Mouse (Mus musculus): ENCODE data around the gene Rnaset2a.
"Not testable (repeated sequence)": the region's sequence is repeated elsewhere in the genome, so short reads cannot be mapped to it uniquely, and the experiment has no call there.

- not testable (repeated sequence) for TF ChIP-seq POLR2A (IDR thresholded peaks at IDR 0.05; ENCODE audit: borderline replicate concordance, control insufficient read depth, low read depth, low read length); CTCF (IDR thresholded peaks at IDR 0.05; ENCODE audit: control insufficient read depth, insufficient read depth, low read length)
These were observed 18.3 kb downstream of the Rnaset2a start for GRCm38 (mm10) chr17:8129578-8129977.

All from bone marrow, adult 2 months (tissue).